Mouse (Mus musculus): ENCODE results near the gene Lrba. TPM values are rescaled to one million over a fixed set of nuclear protein-coding genes. Genes with fewer than 3 reads are reported as not detected.

Lrba gene
- polyA plus RNA-seq, 1 experiment from 2014 or later = 7.5 TPM

DNA sequence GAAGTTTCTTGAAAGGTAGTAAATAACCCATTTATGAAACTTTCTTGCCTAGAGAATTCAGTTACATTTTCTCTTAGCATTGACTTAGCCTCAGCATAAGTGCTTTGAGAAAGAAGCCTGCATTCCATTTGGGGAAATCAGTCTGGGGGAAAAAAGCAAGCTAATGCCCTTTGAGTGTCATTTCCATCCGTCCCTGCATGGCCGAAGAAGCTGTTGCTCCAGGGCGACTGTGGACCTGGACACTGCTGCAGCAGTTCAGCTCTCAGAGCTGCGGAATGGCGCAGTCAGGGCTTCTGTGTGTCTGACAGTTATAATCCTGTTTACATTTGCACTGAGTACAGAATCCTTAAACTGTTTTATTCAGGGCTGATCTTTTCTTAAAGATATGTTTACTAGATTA is 327.7 kb downstream of the Lrba start:
- H3K9ac ChIP-seq = peak overlapping the region; percentile 60
- H3K4me2 ChIP-seq = peak overlapping the region; percentile 33
- H3K36me3 ChIP-seq = no peaks in the 10 kb centered on the region
- peaks cover 18% of the 10 kb centered on the region for H3K27me3 ChIP-seq
- no peak overlapping the region for H3K4me3 ChIP-seq
- no peak for ATAC-seq (ENCODE audit: low FRiP score)
- H3K4me1 ChIP-seq (replicated peaks) = peaks cover 33% of the 10 kb centered on the region
- 45% methylated on average over 5 of the region's 5 CpGs for WGBS
- peak overlapping the region; percentile 94 for H3K27ac ChIP-seq
- no peaks in the 10 kb centered on the region for H3K9me3 ChIP-seq

DNA sequence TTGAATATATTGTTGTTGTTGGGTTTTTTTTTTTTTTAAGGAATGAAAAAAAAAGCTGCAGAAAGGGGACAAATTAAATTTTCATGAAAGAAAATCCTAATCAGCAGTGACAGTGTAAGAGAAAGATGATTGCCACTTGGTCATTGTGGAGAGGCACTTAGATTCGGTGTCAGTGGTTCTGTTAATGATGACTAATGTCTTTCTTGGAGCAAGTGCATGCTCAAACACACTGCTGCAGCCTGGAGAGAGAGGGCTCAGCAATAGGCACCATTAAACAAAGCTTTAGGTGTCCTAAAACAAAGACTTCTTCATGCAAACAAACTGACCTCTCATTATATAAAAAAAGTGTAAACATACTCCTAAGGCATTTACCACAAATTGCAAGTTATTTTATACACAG is 334.5 kb downstream of the Lrba start:
- no peak for ATAC-seq (ENCODE audit: low FRiP score)
- no peak overlapping the region for H3K4me3 ChIP-seq
- H3K27ac ChIP-seq = peak overlapping the region; percentile 35; the same call in 1 of the 2 replicates

DNA sequence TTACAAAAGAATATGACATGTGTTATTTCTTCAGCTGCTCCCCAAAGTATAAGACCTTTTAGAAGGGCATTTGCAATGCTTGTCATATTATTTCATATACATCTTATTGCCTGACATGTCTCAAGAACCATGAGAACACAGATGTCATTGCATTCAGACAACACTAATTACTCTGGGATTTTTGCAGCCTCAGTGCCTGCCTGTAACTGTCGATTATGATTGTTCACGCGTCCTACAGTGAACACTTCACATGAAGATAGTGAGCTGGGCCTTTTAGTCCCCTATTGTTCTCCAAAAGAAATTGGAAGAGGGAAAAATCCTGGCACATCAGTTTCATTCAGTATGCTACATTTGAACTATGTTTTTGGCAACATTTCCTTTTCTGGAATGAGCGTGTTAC is 335.2 kb downstream of the Lrba start:
- Histone ChIP-seq H3K9ac (peak overlapping the region; percentile 24; the same call in 1 of the 2 replicates), H3K4me1 (replicated peaks) (peaks cover 24% of the 10 kb centered on the region), H3K36me3 (no peaks in the 10 kb centered on the region), H3K4me3 (no peak overlapping the region), H3K4me2 (no peak overlapping the region), H3K27me3 (no peaks in the 10 kb centered on the region), H3K27ac (peak overlapping the region; percentile 80), H3K9me3 (no peaks in the 10 kb centered on the region)
- ATAC-seq (ENCODE audit: low FRiP score) = no peak
- WGBS = 50% methylated on average over 4 of the region's 4 CpGs

More for the DNA sequence above, 334.5 kb downstream of the Lrba start:
- WGBS = 23% methylated on average over 1 of the region's 1 CpGs
- Histone ChIP-seq H3K9me3 (no peaks in the 10 kb centered on the region), H3K27me3 (no peaks in the 10 kb centered on the region), H3K4me2 (no peak overlapping the region), H3K36me3 (no peaks in the 10 kb centered on the region), H3K4me1 (replicated peaks) (peaks cover 24% of the 10 kb centered on the region), H3K9ac (no peak overlapping the region)

DNA sequence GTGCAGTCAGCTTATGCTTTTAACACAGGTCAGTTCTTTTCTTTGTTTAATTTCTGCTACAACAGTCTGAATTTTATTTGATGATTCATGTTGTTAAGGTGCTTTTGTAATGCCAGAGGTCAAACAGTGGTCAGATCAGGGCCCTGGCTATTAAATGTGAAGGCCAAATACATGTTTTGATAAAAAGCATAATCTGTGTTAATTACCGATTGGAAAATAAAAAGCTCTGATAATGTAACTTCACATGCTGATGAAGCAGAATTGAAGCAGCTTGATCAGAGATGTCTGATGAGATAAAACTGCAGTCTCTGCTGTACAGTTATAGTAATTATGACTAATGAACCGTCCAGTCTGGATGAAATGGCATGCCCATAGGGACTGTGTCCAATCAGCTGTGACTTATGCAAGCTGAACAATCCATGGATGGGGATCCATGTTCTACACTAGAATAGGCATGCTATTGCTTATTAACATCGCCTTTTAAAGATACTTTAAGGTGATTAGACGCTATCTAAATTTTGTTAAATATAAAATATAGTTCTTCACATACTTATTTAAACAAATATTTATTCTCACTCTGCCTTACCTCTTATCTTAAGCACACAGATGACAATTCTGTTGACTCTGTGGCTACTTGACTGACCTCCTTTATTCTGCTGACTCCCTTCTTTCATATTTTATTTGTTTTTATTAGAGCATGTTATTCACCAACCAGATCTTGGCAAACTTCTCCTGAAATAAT is 336.0 kb downstream of the Lrba start:
- Histone ChIP-seq H3K27ac (peak overlapping the region; percentile 80), H3K9ac (no peak overlapping the region), H3K4me2 (no peak overlapping the region), H3K9me3 (no peaks in the 10 kb centered on the region), H3K36me3 (no peaks in the 10 kb centered on the region), H3K4me1 (replicated peaks) (peaks cover 24% of the 10 kb centered on the region), H3K27me3 (no peaks in the 10 kb centered on the region), H3K4me3 (no peak overlapping the region)
- ATAC-seq (ENCODE audit: low FRiP score) = 0 out of 2 replicates have a peak, but pooled peaks have one; percentile 54
- WGBS = 56% methylated on average over 4 of the region's 4 CpGs

DNA sequence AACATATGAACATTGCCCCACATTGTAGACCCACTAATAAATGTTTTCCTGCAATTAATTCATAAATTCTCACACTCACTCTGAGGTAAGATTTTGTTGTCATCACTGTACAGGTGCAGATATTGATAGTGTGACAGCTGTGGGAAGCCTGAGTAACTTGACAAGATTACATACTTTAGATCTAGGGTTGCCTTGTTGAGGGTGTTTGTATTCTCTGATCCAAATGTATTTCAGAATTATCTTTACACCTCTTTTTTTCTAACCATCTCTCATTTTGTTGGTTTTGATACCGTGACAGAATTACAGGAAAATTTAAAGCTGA is 336.5 kb downstream of the Lrba start:
- Histone ChIP-seq H3K9ac (no peak overlapping the region), H3K4me3 (no peak overlapping the region), H3K27ac (peak overlapping the region; percentile 80; the same call in 1 of the 2 replicates), H3K4me1 (replicated peaks) (peaks cover 24% of the 10 kb centered on the region), H3K27me3 (no peaks in the 10 kb centered on the region), H3K36me3 (no peaks in the 10 kb centered on the region), H3K9me3 (no peaks in the 10 kb centered on the region), H3K4me2 (no peak overlapping the region)
- 92% methylated on average over 1 of the region's 1 CpGs for WGBS
- ATAC-seq (ENCODE audit: low FRiP score) = no peak

- H3K4me3 ChIP-seq = no peak overlapping the region
- H3K9me3 ChIP-seq = no peaks in the 10 kb centered on the region
- H3K9ac ChIP-seq = no peak overlapping the region
- no peak overlapping the region for H3K27ac ChIP-seq
- H3K36me3 ChIP-seq = no peaks in the 10 kb centered on the region
- no peak for ATAC-seq (ENCODE audit: low FRiP score)
- H3K4me1 ChIP-seq (replicated peaks) = peaks cover 23% of the 10 kb centered on the region
- no peak overlapping the region for H3K4me2 ChIP-seq
- no peaks in the 10 kb centered on the region for H3K27me3 ChIP-seq
- 98% methylated on average over 1 of the region's 1 CpGs for WGBS
Observed at GRCm38 (mm10) chr3:86561396-86561795, 336.9 kb downstream of the Lrba start.

- no peaks in the 10 kb centered on the region for H3K36me3 ChIP-seq
- H3K27me3 ChIP-seq = no peaks in the 10 kb centered on the region
- ATAC-seq (ENCODE audit: low FRiP score) = no peak
- whole genome bisulfite sequencing = 82% methylated on average over 4 of the region's 4 CpGs
- H3K9me3 ChIP-seq = no peaks in the 10 kb centered on the region
- H3K4me1 ChIP-seq (replicated peaks) = no peaks in the 10 kb centered on the region
- H3K4me3 ChIP-seq = no peak overlapping the region
- no peak overlapping the region for H3K9ac ChIP-seq
- H3K4me2 ChIP-seq = no peak overlapping the region
- H3K27ac ChIP-seq = no peak overlapping the region
Observed at GRCm38 (mm10) chr3:86567312-86567711, 342.8 kb downstream of the Lrba start.

GRCm38 (mm10) chr3:86571518-86571917 is 347.0 kb downstream of the Lrba start:
- no peak for ATAC-seq (ENCODE audit: low FRiP score)
- Histone ChIP-seq H3K27ac (no peak overlapping the region), H3K4me2 (no peak overlapping the region), H3K9ac (no peak overlapping the region), H3K27me3 (no peaks in the 10 kb centered on the region), H3K4me3 (no peak overlapping the region), H3K4me1 (replicated peaks) (no peaks in the 10 kb centered on the region), H3K9me3 (no peaks in the 10 kb centered on the region), H3K36me3 (no peaks in the 10 kb centered on the region)
- 45% methylated on average over 4 of the region's 4 CpGs for WGBS

- H3K4me1 ChIP-seq (replicated peaks) = no peaks in the 10 kb centered on the region
- ATAC-seq (ENCODE audit: low FRiP score) = no peak
- H3K27ac ChIP-seq = no peak overlapping the region
- no peak overlapping the region for H3K4me3 ChIP-seq
- no peaks in the 10 kb centered on the region for H3K9me3 ChIP-seq
- H3K4me2 ChIP-seq = no peak overlapping the region
- 40% methylated on average over 3 of the region's 3 CpGs for WGBS
- no peaks in the 10 kb centered on the region for H3K36me3 ChIP-seq
- no peaks in the 10 kb centered on the region for H3K27me3 ChIP-seq
- H3K9ac ChIP-seq = no peak overlapping the region
Observed at GRCm38 (mm10) chr3:86572519-86573244, 348.2 kb downstream of the Lrba start.

DNA sequence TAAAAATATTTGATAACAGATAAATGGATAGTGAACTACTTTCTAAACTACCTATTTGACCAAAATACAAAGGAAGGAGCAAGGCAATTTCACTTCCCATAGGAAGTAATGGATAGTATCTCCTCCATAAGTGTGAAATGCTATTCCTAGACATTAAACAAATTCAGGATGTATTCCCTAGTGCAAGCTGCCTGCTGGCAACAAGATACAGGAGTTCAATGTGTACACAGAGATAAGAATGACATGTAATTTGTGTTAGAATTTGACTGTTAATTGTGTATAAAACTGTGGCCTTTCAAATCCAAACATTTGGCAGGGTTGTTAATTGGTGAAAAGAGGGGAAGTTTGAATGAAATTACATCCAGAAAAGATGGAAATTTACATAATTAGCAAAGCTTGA is 350.8 kb downstream of the Lrba start:
- Histone ChIP-seq H3K4me2 (no peak overlapping the region), H3K27ac (no peak overlapping the region), H3K4me3 (no peak overlapping the region), H3K36me3 (no peaks in the 10 kb centered on the region), H3K9me3 (no peaks in the 10 kb centered on the region), H3K9ac (no peak overlapping the region), H3K27me3 (no peaks in the 10 kb centered on the region), H3K4me1 (replicated peaks) (no peaks in the 10 kb centered on the region)
- no peak for ATAC-seq (ENCODE audit: low FRiP score)

DNA sequence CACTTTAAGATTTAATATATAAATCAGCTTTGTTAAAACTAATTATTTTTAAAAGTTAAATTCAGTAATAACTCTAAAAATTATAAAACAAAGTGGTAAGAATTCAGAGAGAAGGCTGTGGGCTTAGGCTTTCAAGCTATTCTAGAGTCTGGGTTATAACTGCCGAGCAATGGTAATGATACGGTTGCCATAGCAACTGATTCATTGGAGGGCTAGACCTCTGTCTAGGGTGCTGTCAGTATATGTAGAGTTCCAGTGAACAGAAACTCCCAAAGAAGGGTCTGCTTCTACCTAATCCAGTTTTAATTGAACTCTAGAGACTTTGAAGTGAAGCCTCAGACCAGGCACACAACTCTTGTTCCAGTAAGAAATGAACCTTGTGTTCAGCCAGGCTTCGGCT is 377.8 kb downstream of the Lrba start:
- Histone ChIP-seq H3K4me1 (replicated peaks) (peaks cover 3% of the 10 kb centered on the region), H3K4me2 (no peak overlapping the region), H3K36me3 (no peaks in the 10 kb centered on the region), H3K9ac (no peak overlapping the region), H3K4me3 (no peak overlapping the region), H3K27me3 (no peaks in the 10 kb centered on the region), H3K27ac (0 out of 2 replicates have a peak overlapping the region, but pooled peaks have one; percentile 44), H3K9me3 (no peaks in the 10 kb centered on the region)
- no peak for ATAC-seq (ENCODE audit: low FRiP score)
- WGBS = 46% methylated on average over 3 of the region's 3 CpGs

GRCm38 (mm10) chr3:86605775-86606174 is 381.3 kb downstream of the Lrba start:
- Histone ChIP-seq H3K27ac (no peak overlapping the region), H3K27me3 (no peaks in the 10 kb centered on the region), H3K9ac (no peak overlapping the region), H3K36me3 (no peaks in the 10 kb centered on the region), H3K4me1 (replicated peaks) (peaks cover 3% of the 10 kb centered on the region), H3K4me2 (no peak overlapping the region), H3K4me3 (no peak overlapping the region), H3K9me3 (no peaks in the 10 kb centered on the region)
- ATAC-seq (ENCODE audit: low FRiP score) = no peak
- WGBS = 83% methylated on average over 8 of the region's 8 CpGs

Data from hindbrain, embryonic 13.5 days (tissue).